Mouse (Mus musculus): ENCODE data around the gene Birc6.

The Birc6 gene

DNA sequence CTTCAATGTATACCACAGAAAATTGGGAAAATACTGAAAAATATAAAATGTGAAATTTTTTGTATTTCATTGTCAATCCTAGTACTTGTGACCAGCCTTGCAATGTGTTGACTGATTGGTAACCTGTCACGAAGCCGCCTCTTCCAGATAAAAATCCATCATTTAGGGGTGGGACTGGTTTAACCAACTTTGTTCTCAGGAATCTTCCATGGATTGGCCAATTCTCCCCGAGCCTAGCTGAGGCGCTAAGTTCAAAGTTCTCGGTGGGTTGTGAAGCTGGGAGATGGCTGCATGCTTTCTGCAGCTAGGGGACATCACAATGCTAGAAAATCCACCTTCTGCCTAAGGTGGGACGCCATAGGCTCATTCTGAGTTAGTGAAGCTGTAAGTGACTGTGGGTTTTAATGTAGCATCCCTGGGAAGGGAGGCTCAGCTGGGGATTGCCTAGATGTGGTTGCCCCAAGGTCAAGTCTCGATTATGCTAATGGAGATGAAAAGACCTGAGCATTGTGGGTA is 179.6 kb downstream of the Birc6 start:
- DNase-seq (ENCODE audit: low read depth), result no peak

GRCm38 (mm10) chr17:74710731-74711130 is 182.6 kb downstream of the Birc6 start:
- DNase-seq (ENCODE audit: low read depth), result no peak

DNA sequence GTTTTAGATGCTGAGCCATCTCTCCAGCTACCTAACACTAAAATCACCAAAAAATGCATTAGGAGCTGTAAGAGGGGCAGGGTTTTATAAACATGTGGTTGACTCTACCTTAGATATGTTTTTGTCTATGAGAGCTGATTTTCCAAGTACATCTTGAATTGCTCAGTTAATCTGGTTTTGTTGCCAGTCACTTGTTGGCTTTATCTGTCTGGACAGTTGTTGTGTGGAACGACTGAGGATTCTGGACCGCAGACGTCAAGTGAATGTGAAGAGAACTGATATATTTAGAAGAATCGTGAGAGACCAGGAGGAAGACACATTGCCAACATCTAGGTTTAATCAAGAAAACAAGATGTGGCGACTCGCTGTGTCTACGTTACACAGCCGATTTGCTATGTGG is 183.5 kb downstream of the Birc6 start:
- DNase-seq (ENCODE audit: low read depth), result peak; percentile 47

- no peak for DNase-seq (ENCODE audit: low read depth)
Observed at GRCm38 (mm10) chr17:74715128-74715527, 187.0 kb downstream of the Birc6 start.

GRCm38 (mm10) chr17:74715724-74716123 is 187.6 kb downstream of the Birc6 start:
- DNase-seq (ENCODE audit: low read depth), result no peak

DNA sequence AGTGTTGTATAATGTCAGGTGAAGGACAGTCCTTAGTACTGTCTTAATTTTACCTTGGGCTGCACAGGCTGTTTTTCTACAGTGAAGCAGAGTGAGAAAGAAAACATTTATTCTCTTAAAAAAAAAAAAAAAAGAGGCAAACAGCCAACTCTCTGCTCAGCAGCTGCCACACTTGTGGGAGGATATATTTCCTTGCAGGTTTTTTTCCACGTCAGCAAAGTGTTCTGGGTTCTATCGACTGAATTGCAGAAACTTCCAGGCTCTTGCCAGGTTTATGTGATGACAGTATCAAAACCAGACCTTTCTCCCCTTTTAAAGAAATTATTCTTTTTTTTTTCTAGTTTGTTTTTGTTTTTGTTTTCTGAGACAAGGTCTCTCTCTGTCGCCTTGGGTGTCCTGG is 188.5 kb downstream of the Birc6 start:
- no peak for DNase-seq (ENCODE audit: low read depth)

DNA sequence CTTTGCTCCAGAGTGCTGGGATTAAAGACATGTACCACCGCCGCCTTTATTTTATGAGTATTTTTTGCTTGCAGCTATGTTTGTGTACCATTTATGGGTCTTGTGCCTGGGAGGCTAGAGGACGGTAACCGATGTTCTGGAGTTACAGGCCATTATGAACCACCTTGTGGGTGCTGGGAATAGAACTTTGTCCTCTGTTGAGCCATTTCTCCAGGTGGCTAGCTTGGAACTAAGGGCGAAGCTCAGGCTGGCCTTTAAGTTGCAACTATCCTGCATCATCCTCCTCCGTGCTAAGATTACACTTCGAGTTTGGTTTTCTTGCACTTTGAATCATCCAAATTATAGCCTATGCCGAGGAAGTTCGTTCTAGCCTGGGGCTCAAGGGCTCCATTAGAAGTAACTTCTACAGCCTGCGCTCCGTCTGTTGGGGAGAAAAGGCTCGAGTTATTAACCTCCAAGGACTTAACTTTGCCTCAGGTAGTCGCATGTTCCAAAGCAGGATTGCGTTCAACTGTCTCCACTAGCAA is 189.1 kb downstream of the Birc6 start:
- peak; percentile 2 for DNase-seq (ENCODE audit: low read depth)

- peak; percentile 100 for DNase-seq (ENCODE audit: low read depth)
Observed at GRCm38 (mm10) chr17:74717618-74718151, 189.6 kb downstream of the Birc6 start, which contains the start of gene Ttc27. Gene Ttc27 (plus strand): TSS chr17:74717732.

DNA sequence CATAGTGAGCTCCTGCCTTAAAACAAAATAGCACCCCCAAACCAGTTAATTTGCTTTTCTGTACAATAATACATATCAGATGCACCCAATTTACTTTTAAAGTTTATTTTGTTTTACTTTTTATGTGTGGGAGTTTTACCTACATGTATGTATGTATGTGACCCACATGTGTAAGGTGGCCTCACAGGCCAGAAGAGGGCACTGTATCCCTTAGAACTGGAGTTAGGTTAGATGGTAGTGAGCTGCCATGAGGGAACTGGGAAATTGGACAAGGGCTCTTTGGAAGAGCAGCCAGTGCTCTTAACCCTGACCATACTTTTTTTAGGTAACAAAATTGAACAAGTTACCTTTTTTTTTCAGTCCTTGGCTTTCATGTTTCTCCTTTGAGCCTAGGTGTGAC is 204.8 kb downstream of the Birc6 start:
- peak; percentile 34 for DNase-seq (ENCODE audit: low read depth)

DNA sequence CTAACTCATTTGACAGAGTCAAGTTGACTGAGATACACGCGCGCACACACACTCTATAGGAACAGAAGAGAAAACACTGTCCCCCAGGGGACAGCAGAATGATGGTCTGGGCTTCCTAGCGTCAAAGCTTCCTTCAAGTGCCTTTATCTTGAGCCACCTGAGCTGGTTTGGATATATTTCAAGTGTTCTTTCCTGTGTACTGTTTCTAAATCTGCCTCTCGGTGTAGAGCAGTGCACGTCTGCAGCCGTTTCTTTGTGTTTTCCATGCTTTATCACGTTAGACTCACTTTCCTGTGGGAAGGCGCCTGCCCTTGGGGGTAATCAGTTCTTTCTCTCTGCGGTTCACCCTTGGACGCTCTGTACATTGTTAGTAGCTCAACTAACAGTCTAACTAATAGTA is 207.3 kb downstream of the Birc6 start:
- DNase-seq (ENCODE audit: low read depth), result no peak

GRCm38 (mm10) chr17:74749659-74750058 is 221.6 kb downstream of the Birc6 start:
- no peak for DNase-seq (ENCODE audit: low read depth)

GRCm38 (mm10) chr17:74751026-74751425 is 222.9 kb downstream of the Birc6 start:
- DNase-seq (ENCODE audit: low read depth), result no peak

All from c-Kit-positive CD71-positive TER-119-negative erythroid progenitor cells, embryonic 14.5 days (primary cell).